Mouse (Mus musculus): ENCODE results near the gene Ttc8. TPM values are rescaled to one million over a fixed set of nuclear protein-coding genes. Genes with fewer than 3 reads are reported as not detected.
A peak's percentile ranks its signal among the peaks of the same experiment; 100 is the strongest.

The Ttc8 gene
- polyA plus RNA-seq, 1 experiment from 2014 or later = 43.4 TPM

- no peak overlapping the region for H3K9ac ChIP-seq (ENCODE audit: low read depth, low read length)
- H3K4me1 ChIP-seq (replicated peaks; ENCODE audit: control insufficient read depth, insufficient read depth, low read length) = no peaks in the 10 kb centered on the region
- no peaks in the 10 kb centered on the region for H3K9me3 ChIP-seq (ENCODE audit: control insufficient read depth, low read length)
- no peak overlapping the region for H3K27ac ChIP-seq (ENCODE audit: low read depth, low read length)
- ATAC-seq (ENCODE audit: low FRiP score) (no peak), DNase-seq (ENCODE audit: low spot score) (no peak)
- H3K4me2 ChIP-seq (replicated peaks; ENCODE audit: low read depth, low read length) = no peak overlapping the region
- H3K4me3 ChIP-seq (ENCODE audit: low read depth, low read length) = no peak overlapping the region
- no peaks in the 10 kb centered on the region for H3K27me3 ChIP-seq (ENCODE audit: control insufficient read depth, insufficient read depth, low read length)
- 83% methylated on average over 4 of the region's 4 CpGs for WGBS
- no peaks in the 10 kb centered on the region for H3K36me3 ChIP-seq (ENCODE audit: control insufficient read depth, insufficient read depth, low read length)
Observed at GRCm38 (mm10) chr12:99003046-99003445, 82.7 kb downstream of the Ttc8 start.

- no peak overlapping the region for H3K4me2 ChIP-seq (replicated peaks; ENCODE audit: low read depth, low read length)
- H3K4me3 ChIP-seq (ENCODE audit: low read depth, low read length) = no peak overlapping the region
- DNase-seq (ENCODE audit: low spot score) (no peak), ATAC-seq (ENCODE audit: low FRiP score) (no peak)
- H3K4me1 ChIP-seq (replicated peaks; ENCODE audit: control insufficient read depth, insufficient read depth, low read length) = no peaks in the 10 kb centered on the region
- H3K27me3 ChIP-seq (ENCODE audit: control insufficient read depth, insufficient read depth, low read length) = no peaks in the 10 kb centered on the region
- no peak overlapping the region for H3K9ac ChIP-seq (ENCODE audit: low read depth, low read length)
- 95% methylated on average over 2 of the region's 2 CpGs for WGBS
- no peak overlapping the region for H3K27ac ChIP-seq (ENCODE audit: low read depth, low read length)
- H3K9me3 ChIP-seq (ENCODE audit: control insufficient read depth, low read length) = no peaks in the 10 kb centered on the region
- H3K36me3 ChIP-seq (ENCODE audit: control insufficient read depth, insufficient read depth, low read length) = no peaks in the 10 kb centered on the region
Observed at GRCm38 (mm10) chr12:99004752-99005151, 84.4 kb downstream of the Ttc8 start.

GRCm38 (mm10) chr12:99008786-99009185, 88.4 kb downstream of the Ttc8 start:
- Histone ChIP-seq H3K27ac (ENCODE audit: low read depth, low read length) (no peak overlapping the region), H3K27me3 (ENCODE audit: control insufficient read depth, insufficient read depth, low read length) (no peaks in the 10 kb centered on the region), H3K4me2 (replicated peaks; ENCODE audit: low read depth, low read length) (no peak overlapping the region), H3K4me3 (ENCODE audit: low read depth, low read length) (no peak overlapping the region), H3K4me1 (replicated peaks; ENCODE audit: control insufficient read depth, insufficient read depth, low read length) (peaks cover 3% of the 10 kb centered on the region), H3K9ac (ENCODE audit: low read depth, low read length) (no peak overlapping the region), H3K9me3 (ENCODE audit: control insufficient read depth, low read length) (no peaks in the 10 kb centered on the region), H3K36me3 (ENCODE audit: control insufficient read depth, insufficient read depth, low read length) (no peaks in the 10 kb centered on the region)
- DNase-seq (ENCODE audit: low spot score) = no peak
- ATAC-seq (ENCODE audit: low FRiP score) = no peak
- 76% methylated on average over 1 of the region's 1 CpGs for WGBS

- Histone ChIP-seq H3K4me2 (replicated peaks; ENCODE audit: low read depth, low read length) (no peak overlapping the region), H3K9ac (ENCODE audit: low read depth, low read length) (no peak overlapping the region), H3K27me3 (ENCODE audit: control insufficient read depth, insufficient read depth, low read length) (no peaks in the 10 kb centered on the region), H3K4me3 (ENCODE audit: low read depth, low read length) (no peak overlapping the region), H3K36me3 (ENCODE audit: control insufficient read depth, insufficient read depth, low read length) (no peaks in the 10 kb centered on the region), H3K27ac (ENCODE audit: low read depth, low read length) (no peak overlapping the region; the same call in 1 of the 2 replicates), H3K9me3 (ENCODE audit: control insufficient read depth, low read length) (no peaks in the 10 kb centered on the region), H3K4me1 (replicated peaks; ENCODE audit: control insufficient read depth, insufficient read depth, low read length) (peaks cover 3% of the 10 kb centered on the region)
- WGBS = 22% methylated on average over 4 of the region's 4 CpGs
- DNase-seq (ENCODE audit: low spot score) = no peak
- no peak for ATAC-seq (ENCODE audit: low FRiP score)
Observed at GRCm38 (mm10) chr12:99009430-99009829, 89.1 kb downstream of the Ttc8 start.

GRCm38 (mm10) chr12:99010044-99010443, 89.7 kb downstream of the Ttc8 start:
- ATAC-seq (ENCODE audit: low FRiP score) (no peak), DNase-seq (ENCODE audit: low spot score) (peak; percentile 12)
- no peaks in the 10 kb centered on the region for H3K9me3 ChIP-seq (ENCODE audit: control insufficient read depth, low read length)
- H3K9ac ChIP-seq (ENCODE audit: low read depth, low read length) = no peak overlapping the region
- no peak overlapping the region for H3K4me2 ChIP-seq (replicated peaks; ENCODE audit: low read depth, low read length)
- H3K27ac ChIP-seq (ENCODE audit: low read depth, low read length) = peak overlapping the region; percentile 87
- H3K4me3 ChIP-seq (ENCODE audit: low read depth, low read length) = no peak overlapping the region
- H3K27me3 ChIP-seq (ENCODE audit: control insufficient read depth, insufficient read depth, low read length) = no peaks in the 10 kb centered on the region
- H3K36me3 ChIP-seq (ENCODE audit: control insufficient read depth, insufficient read depth, low read length) = no peaks in the 10 kb centered on the region
- WGBS = 75% methylated on average over 6 of the region's 6 CpGs
- H3K4me1 ChIP-seq (replicated peaks; ENCODE audit: control insufficient read depth, insufficient read depth, low read length) = peaks cover 3% of the 10 kb centered on the region

GRCm38 (mm10) chr12:99011161-99011861, 90.9 kb downstream of the Ttc8 start:
- Histone ChIP-seq H3K4me1 (replicated peaks; ENCODE audit: control insufficient read depth, insufficient read depth, low read length) (peaks cover 3% of the 10 kb centered on the region), H3K9me3 (ENCODE audit: control insufficient read depth, low read length) (no peaks in the 10 kb centered on the region), H3K4me3 (ENCODE audit: low read depth, low read length) (no peak overlapping the region), H3K27ac (ENCODE audit: low read depth, low read length) (peak overlapping the region; percentile 87), H3K27me3 (ENCODE audit: control insufficient read depth, insufficient read depth, low read length) (no peaks in the 10 kb centered on the region), H3K9ac (ENCODE audit: low read depth, low read length) (no peak overlapping the region), H3K4me2 (replicated peaks; ENCODE audit: low read depth, low read length) (peak overlapping the region; percentile 11), H3K36me3 (ENCODE audit: control insufficient read depth, insufficient read depth, low read length) (no peaks in the 10 kb centered on the region)
- WGBS = 6% methylated on average over 22 of the region's 22 CpGs
- DNase-seq (ENCODE audit: low spot score) (peak; percentile 83), ATAC-seq (ENCODE audit: low FRiP score) (peak; percentile 97)

GRCm38 (mm10) chr12:99015870-99016269, 95.5 kb downstream of the Ttc8 start:
- ATAC-seq (ENCODE audit: low FRiP score) (no peak), DNase-seq (ENCODE audit: low spot score) (no peak)
- H3K27me3 ChIP-seq (ENCODE audit: control insufficient read depth, insufficient read depth, low read length) = no peaks in the 10 kb centered on the region
- 93% methylated on average over 4 of the region's 4 CpGs for WGBS
- H3K27ac ChIP-seq (ENCODE audit: low read depth, low read length) = no peak overlapping the region
- H3K9me3 ChIP-seq (ENCODE audit: control insufficient read depth, low read length) = no peaks in the 10 kb centered on the region
- H3K4me3 ChIP-seq (ENCODE audit: low read depth, low read length) = no peak overlapping the region
- no peak overlapping the region for H3K9ac ChIP-seq (ENCODE audit: low read depth, low read length)
- H3K36me3 ChIP-seq (ENCODE audit: control insufficient read depth, insufficient read depth, low read length) = no peaks in the 10 kb centered on the region
- no peak overlapping the region for H3K4me2 ChIP-seq (replicated peaks; ENCODE audit: low read depth, low read length)
- H3K4me1 ChIP-seq (replicated peaks; ENCODE audit: control insufficient read depth, insufficient read depth, low read length) = no peaks in the 10 kb centered on the region

- no peak overlapping the region for H3K4me3 ChIP-seq (ENCODE audit: low read depth, low read length)
- ATAC-seq (ENCODE audit: low FRiP score) = peak; percentile 60; the same call in 1 of the 2 replicates
- H3K36me3 ChIP-seq (ENCODE audit: control insufficient read depth, insufficient read depth, low read length) = no peaks in the 10 kb centered on the region
- WGBS = 70% methylated on average over 6 of the region's 6 CpGs
- no peak overlapping the region for H3K27ac ChIP-seq (ENCODE audit: low read depth, low read length)
- H3K27me3 ChIP-seq (ENCODE audit: control insufficient read depth, insufficient read depth, low read length) = no peaks in the 10 kb centered on the region
- no peaks in the 10 kb centered on the region for H3K4me1 ChIP-seq (replicated peaks; ENCODE audit: control insufficient read depth, insufficient read depth, low read length)
- H3K9me3 ChIP-seq (ENCODE audit: control insufficient read depth, low read length) = no peaks in the 10 kb centered on the region
- no peak overlapping the region for H3K9ac ChIP-seq (ENCODE audit: low read depth, low read length)
- DNase-seq (ENCODE audit: low spot score) = no peak
- no peak overlapping the region for H3K4me2 ChIP-seq (replicated peaks; ENCODE audit: low read depth, low read length)
Observed at GRCm38 (mm10) chr12:99024430-99024960, 104.1 kb downstream of the Ttc8 start.

- no peak overlapping the region for H3K9ac ChIP-seq (ENCODE audit: low read depth, low read length)
- no peak overlapping the region for H3K4me3 ChIP-seq (ENCODE audit: low read depth, low read length)
- WGBS = 91% methylated on average over 2 of the region's 2 CpGs
- H3K4me2 ChIP-seq (replicated peaks; ENCODE audit: low read depth, low read length) = no peak overlapping the region
- H3K9me3 ChIP-seq (ENCODE audit: control insufficient read depth, low read length) = no peaks in the 10 kb centered on the region
- H3K36me3 ChIP-seq (ENCODE audit: control insufficient read depth, insufficient read depth, low read length) = no peaks in the 10 kb centered on the region
- H3K27ac ChIP-seq (ENCODE audit: low read depth, low read length) = no peak overlapping the region
- DNase-seq (ENCODE audit: low spot score) = no peak
- no peaks in the 10 kb centered on the region for H3K4me1 ChIP-seq (replicated peaks; ENCODE audit: control insufficient read depth, insufficient read depth, low read length)
- ATAC-seq (ENCODE audit: low FRiP score) = no peak
- H3K27me3 ChIP-seq (ENCODE audit: control insufficient read depth, insufficient read depth, low read length) = no peaks in the 10 kb centered on the region
Observed at GRCm38 (mm10) chr12:99026291-99026690, 105.9 kb downstream of the Ttc8 start.

Data from hindbrain, embryonic 11.5 days (tissue).